Mouse (Mus musculus) kidney, embryonic 14.5 days (tissue): Measurements from ENCODE around the gene Paics. TPM values are rescaled to one million over a fixed set of nuclear protein-coding genes. Genes with fewer than 3 reads are reported as not detected.

ENCODE experiments used
- ATAC-seq: fragments of 200-750 bp; cut with Nextera tagmentation; 2 replicates; pipeline ENCODE4 v1.8.0; 2017; ENCODE audit warnings: moderate number of reproducible peaks, mild to moderate bottlenecking, moderate TSS enrichment, moderate library complexity; ENCODE audit not compliant: low FRiP score, low TSS enrichment
- H3K27ac ChIP-seq: fragments of 300-500 bp; sonication (generic); 2 replicates; pipeline ENCODE4 v1.5.1; 2014; ENCODE audit warnings: low read depth, mild to moderate bottlenecking, low read length, moderate library complexity, mixed read lengths
- H3K27me3 ChIP-seq: fragments of 300-500 bp; sonication (generic); 2 replicates; pipeline ENCODE4 v1.6.1; 2014; ENCODE audit warnings: mild to moderate bottlenecking, low read length; ENCODE audit not compliant: control insufficient read depth, insufficient read depth
- H3K36me3 ChIP-seq: fragments of 300-500 bp; sonication (generic); 2 replicates; pipeline ENCODE4 v1.6.1; 2014; ENCODE audit warnings: low read length, mixed read lengths; ENCODE audit not compliant: control insufficient read depth, insufficient read depth
- H3K4me1 ChIP-seq: fragments of 300-500 bp; sonication (generic); 2 replicates; pipeline ENCODE4 v1.6.1; 2014; ENCODE audit warnings: low read length, mixed read lengths; ENCODE audit not compliant: control insufficient read depth, insufficient read depth
- H3K4me2 ChIP-seq: fragments of 300-500 bp; sonication (generic); replicated peaks from 2 replicates; pipeline ENCODE4 v1.6.1; 2014; ENCODE audit warnings: low read depth, mild to moderate bottlenecking, low read length
- H3K4me3 ChIP-seq: fragments of 300-500 bp; sonication (generic); 2 replicates; pipeline ENCODE4 v1.5.1; 2014; ENCODE audit warnings: mild to moderate bottlenecking, low read length
- H3K9ac ChIP-seq: fragments of 300-500 bp; sonication (generic); 2 replicates; pipeline ENCODE4 v1.6.1; 2014; ENCODE audit warnings: low read depth, mild to moderate bottlenecking, low read length, moderate library complexity
- H3K9me3 ChIP-seq: fragments of 300-500 bp; sonication (generic); 2 replicates; pipeline ENCODE4 v1.6.1; 2016; ENCODE audit warnings: low read length; ENCODE audit not compliant: control insufficient read depth
- WGBS: fragments of 180-500 bp; shearing (Covaris S2); extraction: QIAGEN DNeasy Blood & Tissue Kit; methylation state at CpG from one replicate; pipeline ENCODE4 v1.1.7; 2014; 5-methylcytosine and 5-hydroxymethylcytosine counted together
- polyA plus RNA-seq: library from polyadenylated mRNA; unstranded; fragments of >200 nt; fragmentation: Nextera tagmentation; extraction: Ambion mirVana; gene quantifications from 2 replicates; pipeline ENCODE4 v1.2.1, GENCODE M21; 2014

The Paics gene
- polyA plus RNA-seq, 1 experiment from 2014 or later, result 349 TPM

- no peaks in the 10 kb centered on the region for H3K27me3 ChIP-seq
- H3K27ac ChIP-seq, result no peak overlapping the region
- peaks cover 13% of the 10 kb centered on the region; the same call in 1 of the 2 replicates for H3K4me1 ChIP-seq
- H3K36me3 ChIP-seq, result peaks cover 23% of the 10 kb centered on the region
- H3K9me3 ChIP-seq, result no peaks in the 10 kb centered on the region
- peak overlapping the region; percentile 90 for H3K4me2 ChIP-seq
- H3K9ac ChIP-seq, result peak overlapping the region; percentile 87; the same call in 1 of the 2 replicates
- no peak for ATAC-seq
- peak overlapping the region; percentile 90 for H3K4me3 ChIP-seq
- 80% methylated on average over 8 of the region's 8 CpGs for WGBS
These were observed 24.6 kb downstream of the Paics start for GRCm38 (mm10) chr5:76975736-76976135.

- Histone ChIP-seq H3K9ac (no peak overlapping the region), H3K36me3 (peaks cover 76% of the 10 kb centered on the region), H3K4me3 (no peak overlapping the region), H3K4me2 (no peak overlapping the region), H3K4me1 (no peaks in the 10 kb centered on the region), H3K27me3 (no peaks in the 10 kb centered on the region), H3K27ac (no peak overlapping the region), H3K9me3 (no peaks in the 10 kb centered on the region)
- WGBS, result 96% methylated on average over 11 of the region's 11 CpGs
- no peak for ATAC-seq
These were observed 32.9 kb downstream of the Paics start for GRCm38 (mm10) chr5:76984015-76984414.

DNA sequence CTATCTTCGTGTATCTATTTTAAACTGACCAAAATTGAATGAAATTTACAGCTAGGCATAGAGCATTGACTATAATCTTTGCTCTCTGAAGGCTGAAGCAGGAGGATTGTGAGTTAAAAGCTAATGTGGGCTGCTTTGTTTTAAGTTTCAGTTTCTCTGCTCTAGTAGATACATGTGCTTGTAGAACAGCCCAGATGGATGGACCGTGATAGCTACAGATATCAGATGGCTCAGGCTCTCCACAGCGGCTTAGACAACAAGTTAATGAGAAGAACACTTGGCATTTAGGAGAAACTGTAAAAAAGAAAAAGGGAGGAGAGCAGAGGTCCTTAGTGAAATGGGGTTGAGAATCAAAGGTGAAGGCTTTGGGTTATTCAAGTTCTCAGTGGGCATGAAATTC, 39.7 kb downstream of the Paics start:
- no peak overlapping the region for H3K4me3 ChIP-seq
- no peaks in the 10 kb centered on the region for H3K27me3 ChIP-seq
- ATAC-seq, result no peak
- H3K27ac ChIP-seq, result no peak overlapping the region
- no peak overlapping the region for H3K4me2 ChIP-seq
- peaks cover 80% of the 10 kb centered on the region for H3K36me3 ChIP-seq
- H3K9me3 ChIP-seq, result no peaks in the 10 kb centered on the region
- H3K4me1 ChIP-seq, result no peaks in the 10 kb centered on the region
- 81% methylated on average over 3 of the region's 3 CpGs for WGBS
- H3K9ac ChIP-seq, result no peak overlapping the region

DNA sequence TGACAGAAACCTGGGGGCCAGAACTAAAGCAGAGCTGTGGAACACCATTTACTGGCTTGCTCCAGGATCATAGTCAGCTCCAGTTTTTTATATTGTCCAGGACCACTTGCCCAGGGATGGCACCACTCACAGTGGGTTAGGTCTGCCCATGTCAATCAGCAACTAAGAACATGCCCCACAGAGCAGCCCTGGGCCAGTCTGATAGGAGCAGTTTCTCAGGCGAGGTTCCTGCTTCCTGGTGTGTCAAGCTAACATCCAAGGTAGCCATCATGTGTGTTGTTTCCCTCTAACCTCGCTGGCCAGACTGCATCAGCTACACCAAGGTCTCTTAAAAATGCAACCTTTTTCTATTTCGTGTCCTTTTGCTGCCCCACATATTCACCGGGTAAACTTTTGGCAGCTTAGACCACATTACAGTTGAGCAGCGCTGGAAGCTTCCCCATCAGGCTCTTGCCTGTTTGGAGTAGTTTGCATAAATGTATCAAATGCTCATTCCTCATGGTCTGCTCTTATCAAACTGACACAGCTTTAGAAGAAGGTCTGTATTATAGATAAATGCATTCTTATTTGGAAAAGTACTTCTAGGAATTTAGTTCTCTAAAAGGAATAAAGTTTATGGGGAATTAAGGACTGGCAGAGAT, 42.2 kb downstream of the Paics start:
- Histone ChIP-seq H3K4me3 (no peak overlapping the region), H3K9ac (no peak overlapping the region), H3K27ac (no peak overlapping the region), H3K36me3 (peaks cover 87% of the 10 kb centered on the region), H3K27me3 (no peaks in the 10 kb centered on the region), H3K4me2 (no peak overlapping the region), H3K9me3 (no peaks in the 10 kb centered on the region), H3K4me1 (no peaks in the 10 kb centered on the region)
- 91% methylated on average over 5 of the region's 5 CpGs for WGBS
- no peak for ATAC-seq

DNA sequence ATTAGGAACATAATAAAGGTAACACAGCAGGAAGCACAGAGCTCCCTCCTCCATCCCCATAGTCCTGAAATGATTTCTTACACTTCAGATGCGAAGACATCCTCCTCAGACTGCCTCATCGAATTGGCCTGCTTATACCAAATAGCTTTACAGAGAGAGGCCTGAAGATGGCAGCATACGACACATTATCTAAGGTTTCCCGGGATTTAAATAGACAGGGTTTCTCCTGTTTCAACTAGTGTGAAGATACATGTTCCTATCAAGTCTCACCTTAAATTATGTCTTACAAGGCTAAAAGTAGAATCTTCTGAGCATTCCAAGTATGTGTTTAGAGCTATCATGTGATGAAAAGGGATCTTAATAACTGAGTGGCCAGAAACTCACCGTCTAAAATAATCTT, 47.3 kb downstream of the Paics start:
- H3K9me3 ChIP-seq, result no peaks in the 10 kb centered on the region; the same call in 1 of the 2 replicates
- no peak overlapping the region for H3K9ac ChIP-seq
- ATAC-seq, result no peak
- peaks cover 64% of the 10 kb centered on the region for H3K36me3 ChIP-seq
- no peak overlapping the region for H3K4me2 ChIP-seq
- H3K27me3 ChIP-seq, result no peaks in the 10 kb centered on the region
- no peaks in the 10 kb centered on the region for H3K4me1 ChIP-seq
- WGBS, result 49% methylated on average over 5 of the region's 5 CpGs
- H3K27ac ChIP-seq, result no peak overlapping the region
- H3K4me3 ChIP-seq, result no peak overlapping the region

- no peak for ATAC-seq
These were observed 50.1 kb downstream of the Paics start for GRCm38 (mm10) chr5:77001192-77001591.

DNA sequence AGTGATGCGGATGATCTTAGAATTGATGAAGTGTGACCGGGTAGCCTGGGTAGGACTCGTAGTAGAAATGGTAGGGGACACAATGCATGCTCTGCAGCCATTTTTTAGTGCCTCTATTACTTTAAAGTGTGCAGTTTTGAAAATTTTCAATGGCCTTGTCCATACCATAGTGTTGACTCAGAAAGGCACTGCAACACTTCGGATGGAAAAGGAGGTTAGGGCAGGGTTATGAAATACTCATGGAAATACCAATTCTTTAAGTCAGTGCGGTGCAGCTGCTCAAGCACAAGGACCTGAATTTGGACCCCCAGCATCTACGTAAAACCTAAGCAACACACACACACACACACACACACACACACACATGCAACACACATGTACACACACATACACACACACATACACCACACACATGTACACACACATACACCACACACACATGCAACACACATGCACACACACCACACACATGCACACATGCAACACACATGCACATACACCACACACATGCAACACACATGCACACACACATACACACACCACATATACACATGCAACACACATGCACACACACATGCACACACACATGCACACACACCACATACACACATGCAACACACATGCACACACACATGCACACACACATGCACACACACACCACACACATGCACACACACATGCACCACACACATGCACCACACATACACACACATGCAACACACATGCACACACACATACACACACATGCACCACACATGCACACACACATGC, 53.1 kb downstream of the Paics start, which contains the start of gene Arl9:
Gene Arl9 (plus strand): TSS at position 5 of the 771 bp plus-strand sequence.
- WGBS, result 90% methylated on average over 6 of the region's 6 CpGs
- no peaks in the 10 kb centered on the region; the same call in 1 of the 2 replicates for H3K9me3 ChIP-seq
- H3K9ac ChIP-seq, result no peak within 1 kb of the TSS
- H3K27me3 ChIP-seq, result no peaks in the 10 kb centered on the region
- H3K4me1 ChIP-seq, result no peaks in the 10 kb centered on the region
- no peak within 1 kb of the TSS for H3K4me2 ChIP-seq
- H3K4me3 ChIP-seq, result no peak within 1 kb of the TSS
- H3K36me3 ChIP-seq, result peaks cover 10% of the 10 kb centered on the region; the same call in 1 of the 2 replicates
- H3K27ac ChIP-seq, result no peak within 1 kb of the TSS
- ATAC-seq, result no peak

More at GRCm38 (mm10) chr5:77001192-77001591, 50.1 kb downstream of the Paics start:
- H3K4me3 ChIP-seq, result no peak overlapping the region
- H3K9me3 ChIP-seq, result no peaks in the 10 kb centered on the region; the same call in 1 of the 2 replicates
- H3K27ac ChIP-seq, result no peak overlapping the region
- H3K4me2 ChIP-seq, result no peak overlapping the region
- 91% methylated on average over 17 of the region's 17 CpGs for WGBS
- H3K4me1 ChIP-seq, result no peaks in the 10 kb centered on the region
- peaks cover 38% of the 10 kb centered on the region for H3K36me3 ChIP-seq
- no peak overlapping the region for H3K9ac ChIP-seq
- no peaks in the 10 kb centered on the region for H3K27me3 ChIP-seq

- 93% methylated on average over 9 of the region's 9 CpGs for WGBS
- Histone ChIP-seq H3K27me3 (no peaks in the 10 kb centered on the region), H3K9ac (no peak overlapping the region), H3K36me3 (no peaks in the 10 kb centered on the region), H3K4me1 (no peaks in the 10 kb centered on the region), H3K4me2 (no peak overlapping the region), H3K9me3 (no peaks in the 10 kb centered on the region), H3K4me3 (no peak overlapping the region), H3K27ac (no peak overlapping the region)
- no peak for ATAC-seq
These were observed 59.2 kb downstream of the Paics start for GRCm38 (mm10) chr5:77010352-77010751.

- Histone ChIP-seq H3K4me2 (no peak overlapping the region), H3K36me3 (no peaks in the 10 kb centered on the region), H3K27me3 (no peaks in the 10 kb centered on the region), H3K9me3 (no peaks in the 10 kb centered on the region), H3K27ac (no peak overlapping the region), H3K9ac (no peak overlapping the region), H3K4me3 (no peak overlapping the region), H3K4me1 (no peaks in the 10 kb centered on the region; the same call in 1 of the 2 replicates)
- no peak for ATAC-seq
- 65% methylated on average over 3 of the region's 3 CpGs for WGBS
These were observed 60.0 kb downstream of the Paics start for GRCm38 (mm10) chr5:77011082-77011481.
